Comparison of ENCODE assay signal across 32 mouse cellular contexts in genomic region chr6:136848971-136849370, GRCm38 (mm10). TPM values are rescaled to one million over a fixed set of nuclear protein-coding genes. Genes with fewer than 3 reads are reported as not detected.
DNase-seq lines count a peak whose midpoint lies in the region; ATAC-seq lines count a peak whose summit lies in the region.
"Had no signal": no experiment of that assay in that cellular context is flagged by ENCODE, and none has a peak within 500 bp of the region (broad histone marks: within the 10 kb centered on the region; RNA-seq: fewer than 3 reads in every experiment).

No protein-coding gene starts in this region.

- no peaks in the 10 kb centered on the region for H3K9me3 ChIP-seq in liver, embryonic 16.5 days (replicated peaks; ENCODE audit: control insufficient read depth, low read length)
- H3K9me3 ChIP-seq: hindbrain, embryonic 10.5 days; hindbrain, embryonic 15.5 days; intestine, embryonic 15.5 days; neural tube, embryonic 15.5 days had no signal

- H3K4me2 ChIP-seq in liver, embryonic 16.5 days (ENCODE audit: low read depth, low read length), result peak overlapping the region; percentile 18
- H3K4me2 ChIP-seq: hindbrain, embryonic 15.5 days; intestine, embryonic 15.5 days; neural tube, embryonic 15.5 days had no signal

- peak; percentile 23 for DNase-seq in T-cell, adult 2 months (ENCODE audit: low spot score)
- DNase-seq in induced T-regulatory cell, adult 2 months (ENCODE audit: low read depth), result peak; percentile 52
- no peak for DNase-seq in right cerebral cortex, postnatal 36 days (ENCODE audit: low spot score in 2 of 2)
- no peak for DNase-seq in thymus, postnatal 14 days
- DNase-seq: adrenal gland, adult 2 months; adrenal gland, postnatal 36 days; cerebellum, adult 2 months; cerebellum, postnatal 14 days; gastrocnemius, adult 2 months; heart, postnatal 14 days; kidney, adult 8-10 months; kidney, postnatal 10 days; layer of hippocampus, adult 9-11 months; lung, postnatal 36 days; midbrain, embryonic 14.5 days; right cerebral cortex, postnatal 4 days; thymus, adult 2 months; thymus, postnatal 4 days had no signal

- H3K4me1 ChIP-seq in liver, embryonic 16.5 days (ENCODE audit: control insufficient read depth, low read depth, low read length), result peaks cover 44% of the 10 kb centered on the region
- H3K4me1 ChIP-seq: intestine, embryonic 15.5 days had no signal

- no peak overlapping the region for H3K9ac ChIP-seq in liver, embryonic 16.5 days (ENCODE audit: low read depth, low read length)
- H3K9ac ChIP-seq: hindbrain, embryonic 15.5 days; intestine, embryonic 15.5 days; neural tube, embryonic 15.5 days had no signal

- H3K27me3 ChIP-seq in liver, embryonic 16.5 days (ENCODE audit: control insufficient read depth, insufficient read depth, low read depth, low read length), result no peaks in the 10 kb centered on the region
- H3K27me3 ChIP-seq: hindbrain, embryonic 15.5 days; intestine, embryonic 15.5 days; neural tube, embryonic 15.5 days; Patski had no signal

- peak overlapping the region; percentile 76 for H3K27ac ChIP-seq in liver, embryonic 16.5 days (ENCODE audit: low read length)
- H3K27ac ChIP-seq: gastrocnemius, adult 2 months; hindbrain, embryonic 10.5 days; hindbrain, embryonic 15.5 days; intestine, embryonic 15.5 days; neural tube, embryonic 15.5 days had no signal

- H3K36me3 ChIP-seq in liver, embryonic 16.5 days (ENCODE audit: control insufficient read depth, insufficient read depth), result peaks cover 50% of the 10 kb centered on the region
- H3K36me3 ChIP-seq: hindbrain, embryonic 10.5 days; hindbrain, embryonic 15.5 days; intestine, embryonic 15.5 days; neural tube, embryonic 15.5 days had no signal

- WGBS in liver, embryonic 16.5 days (ENCODE audit: insufficient replicate concordance), result 76% methylated on average over 5 of the region's 5 CpGs

- ATAC-seq in liver, embryonic 16.5 days (ENCODE audit: low read depth), result no peak
- no peak for ATAC-seq in inflammation-experienced regulatory T-cells, adult 6 months
- ATAC-seq: forebrain, embryonic 16.5 days; intestine, embryonic 15.5 days; Patski had no signal

- H3K4me3 ChIP-seq in liver, embryonic 16.5 days (ENCODE audit: low read depth, low read length), result peak overlapping the region; percentile 11
- H3K4me3 ChIP-seq: erythroblast, embryonic 14.5 days; gastrocnemius, adult 2 months; hindbrain, embryonic 10.5 days; hindbrain, embryonic 15.5 days; intestine, embryonic 15.5 days; neural tube, embryonic 15.5 days had no signal

RNA-seq across cellular contexts. Expression of gene Art4, which starts 8.6 kb away (rescaled TPM):
- 28.1 and 28.3 TPM in 2 replicates for polyA plus RNA-seq in liver, embryonic 16.5 days (2015; fragmentation: Nextera tagmentation; extraction: Ambion mirVana)
- polyA plus RNA-seq in inflammation-experienced regulatory T-cells, adult 6 months (2017; shearing (Covaris generic)), result 1 to 10 TPM in 2 of 3 experiments, not detected in 1; 1.5 to 2.3 TPM
- polyA plus RNA-seq: midbrain, embryonic 14.5 days; Patski had no signal

RNA-seq across cellular contexts. Expression of gene Smco3, which starts 13.7 kb away (rescaled TPM):
- polyA plus RNA-seq in liver, embryonic 16.5 days (2015; fragmentation: Nextera tagmentation; extraction: Ambion mirVana), result not detected in 2 replicates
- polyA plus RNA-seq in inflammation-experienced regulatory T-cells, adult 6 months (2017; shearing (Covaris generic)), result under 1 TPM in 1 of 3 experiments, not detected in 2; 0.82 TPM
- polyA plus RNA-seq: adrenal gland, adult 2 months; erythroblast, embryonic 14.5 days; forebrain, embryonic 11.5 days; heart, embryonic 14.5 days; hindbrain, embryonic 10.5 days; limb, embryonic 11.5 days; liver, adult 2 months; spleen, adult 2 months had no signal

RNA-seq across cellular contexts. Expression of gene Wbp11, which starts 20.9 kb away (rescaled TPM):
- 46.1 and 47.3 TPM in 2 replicates for polyA plus RNA-seq in liver, embryonic 16.5 days (2015; fragmentation: Nextera tagmentation; extraction: Ambion mirVana)
- polyA plus RNA-seq in inflammation-experienced regulatory T-cells, adult 6 months (2017; shearing (Covaris generic)), result 10 to 100 TPM; 48.1 to 74.9 (median 72.6) TPM

RNA-seq across cellular contexts. Expression of gene BC049715, which starts 21.5 kb away (rescaled TPM):
- polyA plus RNA-seq in liver, embryonic 16.5 days (2015; fragmentation: Nextera tagmentation; extraction: Ambion mirVana), result 0.59 and 0.98 TPM in 2 replicates
- 1 to 10 TPM in 1 of 3 experiments, under 1 TPM in 2; 0.44 to 2.3 (median 0.62) TPM for polyA plus RNA-seq in inflammation-experienced regulatory T-cells, adult 6 months (2017; shearing (Covaris generic))

RNA-seq across cellular contexts. Expression of gene Mgp, which starts 26.7 kb away (rescaled TPM):
- polyA plus RNA-seq in liver, embryonic 16.5 days (2015; fragmentation: Nextera tagmentation; extraction: Ambion mirVana), result 3.3 and 4.8 TPM in 2 replicates
- polyA plus RNA-seq in inflammation-experienced regulatory T-cells, adult 6 months (2017; shearing (Covaris generic)), result not detected
- polyA plus RNA-seq: erythroblast, embryonic 14.5 days had no signal

Comparison
In these comparisons a context has a peak if more than half of its experiments do, and no peak if none do; other contexts are left out.
1. DNase-seq: peak in T-cell, adult 2 months (single experiment) and induced T-regulatory cell, adult 2 months (single experiment); none in right cerebral cortex, postnatal 36 days (0 of 2) and thymus, postnatal 14 days (single experiment).